Mouse (Mus musculus) neural tube, embryonic 15.5 days (tissue): ENCODE measurements around the gene BC004004. TPM values are rescaled to one million over a fixed set of nuclear protein-coding genes. Genes with fewer than 3 reads are reported as not detected.

ENCODE experiments used
- ATAC-seq: fragments of 200-750 bp; cut with Nextera tagmentation; 2 replicates; pipeline ENCODE4 v1.8.0; 2017; ENCODE audit warnings: mild to moderate bottlenecking, moderate TSS enrichment, moderate library complexity; ENCODE audit not compliant: low FRiP score
- H3K27ac ChIP-seq: fragments of 300-500 bp; sonication (generic); replicated peaks from 2 replicates; pipeline ENCODE4 v1.5.1; 2015; ENCODE audit warnings: mild to moderate bottlenecking, inconsistent platforms
- H3K27me3 ChIP-seq: fragments of 300-500 bp; sonication (generic); replicated peaks from 2 replicates; pipeline ENCODE4 v1.6.1; 2015; ENCODE audit warnings: inconsistent platforms
- H3K36me3 ChIP-seq: fragments of 300-500 bp; sonication (generic); 2 replicates; pipeline ENCODE4 v1.6.1; 2015; ENCODE audit warnings: inconsistent platforms
- H3K4me1 ChIP-seq: fragments of 300-500 bp; sonication (generic); 2 replicates; pipeline ENCODE4 v1.6.1; 2015; ENCODE audit warnings: inconsistent platforms
- H3K4me2 ChIP-seq: fragments of 300-500 bp; sonication (generic); 2 replicates; pipeline ENCODE4 v1.6.1; 2015; ENCODE audit warnings: inconsistent platforms, mild to moderate bottlenecking, moderate library complexity
- H3K4me3 ChIP-seq: fragments of 300-500 bp; sonication (generic); replicated peaks from 2 replicates; pipeline ENCODE4 v1.5.1; 2015; ENCODE audit warnings: mild to moderate bottlenecking, inconsistent platforms
- H3K9ac ChIP-seq: fragments of 300-500 bp; sonication (generic); replicated peaks from 2 replicates; pipeline ENCODE4 v1.6.1; 2015; ENCODE audit warnings: mild to moderate bottlenecking, inconsistent platforms
- H3K9me3 ChIP-seq: fragments of 300-500 bp; sonication (generic); replicated peaks from 2 replicates; pipeline ENCODE4 v1.6.1; 2016; ENCODE audit warnings: inconsistent platforms
- WGBS: fragments of 180-500 bp; shearing (Covaris S2); methylation state at CpG from one replicate; pipeline ENCODE4 v1.1.7; 2015; ENCODE audit warnings: mixed read lengths; 5-methylcytosine and 5-hydroxymethylcytosine counted together
- polyA plus RNA-seq: library from polyadenylated mRNA; unstranded; fragments of >200 nt; fragmentation: Nextera tagmentation; extraction: Ambion mirVana; gene quantifications from 2 replicates; pipeline ENCODE4 v1.2.1, GENCODE M21; 2015

Gene BC004004
- polyA plus RNA-seq, 1 experiment from 2014 or later = 116 TPM

GRCm38 (mm10) chr17:29358928-29359327 is 90.3 kb downstream of the BC004004 start:
- WGBS = 64% methylated on average over 3 of the region's 3 CpGs
- Histone ChIP-seq H3K9ac (no peak overlapping the region), H3K27me3 (no peaks in the 10 kb centered on the region), H3K9me3 (no peaks in the 10 kb centered on the region), H3K4me3 (no peak overlapping the region), H3K4me2 (no peak overlapping the region), H3K4me1 (peaks cover 32% of the 10 kb centered on the region), H3K36me3 (no peaks in the 10 kb centered on the region), H3K27ac (no peak overlapping the region)
- no peak for ATAC-seq

- no peaks in the 10 kb centered on the region for H3K9me3 ChIP-seq
- no peak within 1 kb of the TSS for H3K9ac ChIP-seq
- ATAC-seq = no peak
- no peak within 1 kb of the TSS for H3K4me3 ChIP-seq
- no peak within 1 kb of the TSS for H3K4me2 ChIP-seq
- no peaks in the 10 kb centered on the region for H3K27me3 ChIP-seq
- no peaks in the 10 kb centered on the region for H3K36me3 ChIP-seq
- peaks cover 21% of the 10 kb centered on the region for H3K4me1 ChIP-seq
- 22% methylated on average over 5 of the region's 5 CpGs for WGBS
- no peak within 1 kb of the TSS for H3K27ac ChIP-seq
These were observed 92.2 kb downstream of the BC004004 start, which contains the start of gene Fgd2 for GRCm38 (mm10) chr17:29360761-29361221. TSS of gene Fgd2 (plus strand) at chr17:29360914.

GRCm38 (mm10) chr17:29361982-29362691 is 93.5 kb downstream of the BC004004 start:
- ATAC-seq = no peak
- WGBS = 72% methylated on average over 8 of the region's 8 CpGs
- no peak overlapping the region for H3K9ac ChIP-seq
- H3K9me3 ChIP-seq = no peaks in the 10 kb centered on the region
- no peak overlapping the region for H3K4me2 ChIP-seq
- no peaks in the 10 kb centered on the region for H3K27me3 ChIP-seq
- H3K4me3 ChIP-seq = no peak overlapping the region
- no peaks in the 10 kb centered on the region for H3K36me3 ChIP-seq
- H3K27ac ChIP-seq = no peak overlapping the region
- H3K4me1 ChIP-seq = peaks cover 7% of the 10 kb centered on the region

GRCm38 (mm10) chr17:29363109-29363508 is 94.5 kb downstream of the BC004004 start:
- Histone ChIP-seq H3K4me1 (0 out of 2 replicates have a peak, but pooled peaks cover 3% of the 10 kb centered on the region), H3K4me2 (no peak overlapping the region), H3K27ac (no peak overlapping the region), H3K4me3 (no peak overlapping the region), H3K9ac (no peak overlapping the region), H3K9me3 (no peaks in the 10 kb centered on the region), H3K36me3 (no peaks in the 10 kb centered on the region), H3K27me3 (no peaks in the 10 kb centered on the region)
- 79% methylated on average over 8 of the region's 8 CpGs for WGBS
- no peak for ATAC-seq

Other genes starting within 250 kb of the BC004004 start
- 403 and 429 TPM in 2 replicates for gene Srsf3, start 236.2 kb upstream of the BC004004 start, polyA plus RNA-seq
- 99.0 and 99.7 TPM in 2 replicates for gene Cdkn1a, start 177.8 kb upstream of the BC004004 start, polyA plus RNA-seq
- 0.15 and 3.7 TPM in 2 replicates for gene Rab44, start 154.6 kb upstream of the BC004004 start, polyA plus RNA-seq
- gene Cpne5, start 30.6 kb upstream of the BC004004 start, polyA plus RNA-seq = 56.0 and 61.2 TPM in 2 replicates
- gene Ppil1, start 4.6 kb upstream of the BC004004 start, polyA plus RNA-seq = 106 and 119 TPM in 2 replicates
- gene Pi16, start 48.9 kb downstream of the BC004004 start, polyA plus RNA-seq = 2.8 TPM in 2 replicates
- 453 and 482 TPM in 2 replicates for gene Mtch1, start 79.1 kb downstream of the BC004004 start, polyA plus RNA-seq
- 3.7 and 9.8 TPM in 2 replicates for gene Fgd2, start 92.1 kb downstream of the BC004004 start, polyA plus RNA-seq
- 9.0 and 15.8 TPM in 2 replicates for gene Pim1, start 222.0 kb downstream of the BC004004 start, polyA plus RNA-seq